In genomic region chr10:20722651-20723520, GRCm38 (mm10) we compare ENCODE assay signal across 8 mouse cellular contexts. TPM values are rescaled to one million over a fixed set of nuclear protein-coding genes. Genes with fewer than 3 reads are reported as not detected.
DNase-seq lines count a peak whose midpoint lies in the region; ATAC-seq lines count a peak whose summit lies in the region.

No protein-coding gene starts in this region.

- H3K4me3 ChIP-seq in limb, embryonic 12.5 days (replicated peaks), result peak overlapping the region; percentile 35

- no peak overlapping the region for H3K9ac ChIP-seq in limb, embryonic 12.5 days (replicated peaks)

- peak; percentile 20; the same call in 1 of the 2 replicates for ATAC-seq in frontal cortex, adult (ENCODE audit: low TSS enrichment)
- no peak for ATAC-seq in limb, embryonic 12.5 days (ENCODE audit: insufficient number of reproducible peaks, insufficient read depth, low FRiP score, low TSS enrichment, low read depth)

- peak overlapping the region; percentile 20; the same call in 1 of the 2 replicates for H3K27ac ChIP-seq in limb, embryonic 12.5 days

- no peaks in the 10 kb centered on the region for H3K27me3 ChIP-seq in limb, embryonic 12.5 days

- peaks cover 31% of the 10 kb centered on the region for H3K4me1 ChIP-seq in limb, embryonic 12.5 days (replicated peaks)

- H3K36me3 ChIP-seq in limb, embryonic 12.5 days, result no peaks in the 10 kb centered on the region

- H3K4me2 ChIP-seq in limb, embryonic 12.5 days, result peak overlapping the region; percentile 56

- H3K9me3 ChIP-seq in limb, embryonic 12.5 days, result no peaks in the 10 kb centered on the region

- WGBS in limb, embryonic 12.5 days, result 40% methylated on average over 9 of the region's 9 CpGs

- DNase-seq in frontal cortex, postnatal 14 days (ENCODE audit: low spot score in 2 of 2), result no peak
- peak; percentile 32 for DNase-seq in embryo, embryonic 9.5 days (ENCODE audit: extremely low spot score)
- DNase-seq in heart, postnatal 4 days, result peak; percentile 25
- DNase-seq in retina, postnatal 1 day, result peak; percentile 64
- DNase-seq in layer of hippocampus, postnatal 25 days (ENCODE audit: extremely low spot score in 1 of 2, low spot score in 1 of 2), result no peak
- no peak for DNase-seq in adrenal gland, postnatal 25 days

RNA-seq across cellular contexts. Expression of gene Pde7b, which starts 2.0 kb away (rescaled TPM):
- 10 to 100 TPM; 26.5 to 26.8 TPM for total RNA-seq in heart, postnatal 4 days (2021)
- polyA plus RNA-seq in limb, embryonic 12.5 days (2016; fragmentation: Nextera tagmentation; extraction: Ambion mirVana), result 7.1 and 7.6 TPM in 2 replicates
- 10 to 100 TPM; 20.3 to 23.3 TPM for total RNA-seq in layer of hippocampus, postnatal 25 days (2021)
- 11.0 and 14.4 TPM in 2 replicates for total RNA-seq in adrenal gland, postnatal 25 days (2021)

Comparison
In these comparisons a context has a peak if more than half of its experiments do, and no peak if none do; other contexts are left out.
1. DNase-seq: peak in embryo, embryonic 9.5 days (single experiment), heart, postnatal 4 days (single experiment) and retina, postnatal 1 day (single experiment); none in frontal cortex, postnatal 14 days (0 of 2), layer of hippocampus, postnatal 25 days (0 of 2) and adrenal gland, postnatal 25 days (single experiment).